Mouse (Mus musculus): Measurements from ENCODE around the gene Gm42517.

DNA sequence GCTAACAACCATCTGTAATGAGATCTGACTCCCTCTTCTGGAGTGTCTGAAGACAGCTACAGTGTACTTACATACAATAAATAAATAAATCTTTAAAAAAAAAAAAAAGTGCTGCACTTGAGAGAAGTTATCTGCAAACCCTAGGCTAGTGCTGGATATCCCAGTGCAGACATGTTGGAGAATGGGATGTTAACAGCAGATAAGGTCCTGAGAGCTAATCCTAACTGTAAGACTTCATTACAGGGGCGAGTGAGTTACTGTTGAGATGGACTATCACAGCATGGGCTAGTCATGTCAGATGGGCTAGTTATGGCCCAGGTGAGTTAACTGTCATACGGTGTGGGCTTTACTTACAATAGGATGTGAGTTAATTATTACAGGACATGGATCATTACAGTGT is 13.7 kb downstream of the Gm42517 start:
- TF ChIP-seq CTCF (IDR thresholded peaks at IDR 0.05; ENCODE audit: extremely low read depth, insufficient read depth, insufficient read length, insufficient replicate concordance): no peak
- no peak for TF ChIP-seq POLR2A (IDR thresholded peaks at IDR 0.05; ENCODE audit: low read depth, low read length)

All from spleen, adult 2 months (tissue).